Mouse (Mus musculus) ES-Bruce4 (cell line): ENCODE measurements around the gene St6galnac6.

ENCODE experiments used
- CTCF ChIP-seq: IDR thresholded peaks from one replicate; pipeline ENCODE4 v1.8.1; 2011; ENCODE audit warnings: low read depth, low read length
- EP300 ChIP-seq: IDR thresholded peaks from 2 replicates; pipeline ENCODE4 v1.6.1; 2011; ENCODE audit warnings: low read depth, low read length; ENCODE audit not compliant: insufficient read depth
- POLR2A ChIP-seq: IDR thresholded peaks from one replicate; pipeline ENCODE4 v1.8.1; 2011; ENCODE audit warnings: low read length; ENCODE audit not compliant: insufficient read depth

GRCm38 (mm10) chr2:32596725-32597124 is 2.8 kb upstream of the St6galnac6 start:
- TF ChIP-seq CTCF = no peak
- no peak for TF ChIP-seq EP300
- no peak for TF ChIP-seq POLR2A
